Mouse (Mus musculus) bone marrow macrophage, adult 2 months (primary cell): ENCODE results near the gene Dhx57.

ENCODE experiments used
- CTCF ChIP-seq: IDR thresholded peaks from 2 replicates; pipeline ENCODE4 v1.5.1; 2012; ENCODE audit warnings: low read depth, mild to moderate bottlenecking, low read length, moderate library complexity
- POLR2A ChIP-seq: IDR thresholded peaks from 2 replicates; pipeline ENCODE4 v1.6.1; 2012; ENCODE audit warnings: mild to moderate bottlenecking, low read depth, low read length, borderline replicate concordance

- TF ChIP-seq POLR2A (no peak), CTCF (no peak)
Measured at GRCm38 (mm10) chr17:80324521-80324920, 34.2 kb upstream of the Dhx57 start.
